Mouse (Mus musculus): Measurements from ENCODE around the gene Bpnt1. TPM values are rescaled to one million over a fixed set of nuclear protein-coding genes. Genes with fewer than 3 reads are reported as not detected.

Gene Bpnt1
- polyA plus RNA-seq, 1 experiment = 9.7 TPM

DNA sequence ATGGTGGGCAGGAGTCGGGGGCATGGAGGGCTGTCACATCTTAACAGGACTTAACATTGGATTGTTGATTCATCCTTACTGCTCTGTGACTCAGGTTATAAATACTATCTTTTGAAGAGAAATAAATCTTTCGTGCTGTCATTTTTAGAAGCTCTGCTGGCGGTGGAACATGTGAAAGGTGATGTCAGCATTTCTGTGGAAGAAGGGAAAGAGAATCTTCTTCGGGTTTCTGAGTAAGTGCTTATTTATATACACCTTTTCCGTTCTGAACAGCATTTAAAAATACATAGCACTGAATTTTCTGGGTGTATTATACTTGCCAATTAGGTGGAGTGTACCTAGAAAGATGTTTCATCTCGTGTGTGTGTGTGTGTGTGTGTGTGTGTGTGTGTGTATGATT is 35.4 kb downstream of the Bpnt1 start:
- H3K4me1 ChIP-seq = peaks cover 32% of the 10 kb centered on the region
- no peaks in the 10 kb centered on the region for H3K27me3 ChIP-seq (replicated peaks)
- H3K9me3 ChIP-seq = no peaks in the 10 kb centered on the region
- peaks cover 41% of the 10 kb centered on the region for H3K36me3 ChIP-seq (replicated peaks; ENCODE audit: low read length)
- H3K4me3 ChIP-seq (replicated peaks) = no peak overlapping the region
- no peak for TF ChIP-seq FLI1 (IDR thresholded peaks at IDR 0.05; ENCODE audit: low read length)
- no peak for TF ChIP-seq GATA1 (IDR thresholded peaks at IDR 0.05; ENCODE audit: borderline replicate concordance, low read length)

DNA sequence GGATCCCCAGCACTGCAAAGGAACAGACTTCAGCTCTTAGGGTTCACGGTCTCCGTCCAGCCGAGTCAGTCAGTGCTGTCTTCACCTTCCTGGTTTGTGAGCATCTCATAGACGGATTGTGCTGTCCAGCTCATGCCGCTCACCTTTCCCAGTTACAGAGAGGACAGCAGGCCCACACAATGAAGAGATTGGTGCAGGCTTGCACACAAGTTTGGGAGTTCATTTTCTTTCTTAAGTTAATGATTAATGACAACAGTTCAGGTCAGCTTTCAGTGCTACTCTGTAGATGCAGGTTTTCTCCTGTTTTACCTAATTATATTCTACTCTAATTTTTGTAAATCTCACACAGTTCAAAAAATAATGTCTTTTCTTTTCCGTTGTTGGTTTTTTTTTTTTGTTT is 38.0 kb downstream of the Bpnt1 start:
- Histone ChIP-seq H3K36me3 (replicated peaks; ENCODE audit: low read length) (peaks cover 67% of the 10 kb centered on the region), H3K4me1 (peaks cover 24% of the 10 kb centered on the region), H3K27me3 (replicated peaks) (no peaks in the 10 kb centered on the region), H3K9me3 (no peaks in the 10 kb centered on the region), H3K4me3 (replicated peaks) (no peak overlapping the region)
- no peak for TF ChIP-seq GATA1 (IDR thresholded peaks at IDR 0.05; ENCODE audit: borderline replicate concordance, low read length)
- TF ChIP-seq FLI1 (IDR thresholded peaks at IDR 0.05; ENCODE audit: low read length) = no peak

DNA sequence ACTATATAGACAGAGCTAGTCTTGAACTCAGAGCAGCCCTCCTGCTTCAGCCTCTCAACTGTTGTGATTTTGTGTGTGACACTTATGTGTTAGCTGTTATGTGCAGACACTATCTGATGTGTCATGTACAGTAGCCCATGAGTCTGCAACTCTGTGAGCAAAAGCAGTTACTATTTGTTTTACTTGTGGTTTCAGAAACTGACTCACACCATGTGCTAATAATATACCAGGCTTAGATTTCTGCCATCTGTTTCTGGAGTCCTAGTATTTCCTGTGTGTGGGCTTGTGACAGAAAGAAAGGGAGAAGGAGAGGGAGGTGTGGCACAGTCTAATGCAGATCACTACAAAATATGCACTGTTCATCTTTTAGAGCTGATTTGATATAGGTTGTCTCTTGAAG is 44.4 kb downstream of the Bpnt1 start:
- H3K4me3 ChIP-seq (replicated peaks) = no peak overlapping the region
- H3K9me3 ChIP-seq = no peaks in the 10 kb centered on the region
- TF ChIP-seq FLI1 (IDR thresholded peaks at IDR 0.05; ENCODE audit: low read length) (no peak), GATA1 (IDR thresholded peaks at IDR 0.05; ENCODE audit: borderline replicate concordance, low read length) (no peak)
- peaks cover 100% of the 10 kb centered on the region for H3K36me3 ChIP-seq (replicated peaks; ENCODE audit: low read length)
- peaks cover 14% of the 10 kb centered on the region for H3K4me1 ChIP-seq
- no peaks in the 10 kb centered on the region for H3K27me3 ChIP-seq (replicated peaks)

DNA sequence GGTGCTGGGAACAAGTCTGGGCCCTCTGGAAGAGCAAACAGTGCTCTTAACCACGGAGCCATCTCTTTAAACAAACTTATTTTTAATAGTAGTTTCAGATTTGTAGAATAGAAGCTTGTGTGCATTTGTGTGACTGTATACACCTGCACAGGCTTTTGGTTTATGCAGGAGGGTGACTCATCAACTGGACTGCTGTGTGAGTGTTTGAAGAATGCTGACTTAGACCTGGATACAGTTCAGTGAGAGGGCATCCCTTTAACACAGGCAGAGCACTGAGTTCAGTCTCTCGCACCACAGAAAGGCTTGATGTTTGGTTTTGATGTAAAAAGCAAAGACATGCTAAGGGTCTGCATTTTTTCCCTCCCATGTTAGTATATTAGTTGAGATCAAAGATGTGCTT is 45.5 kb downstream of the Bpnt1 start:
- no peak for TF ChIP-seq FLI1 (IDR thresholded peaks at IDR 0.05; ENCODE audit: low read length)
- no peak for TF ChIP-seq GATA1 (IDR thresholded peaks at IDR 0.05; ENCODE audit: borderline replicate concordance, low read length)

DNA sequence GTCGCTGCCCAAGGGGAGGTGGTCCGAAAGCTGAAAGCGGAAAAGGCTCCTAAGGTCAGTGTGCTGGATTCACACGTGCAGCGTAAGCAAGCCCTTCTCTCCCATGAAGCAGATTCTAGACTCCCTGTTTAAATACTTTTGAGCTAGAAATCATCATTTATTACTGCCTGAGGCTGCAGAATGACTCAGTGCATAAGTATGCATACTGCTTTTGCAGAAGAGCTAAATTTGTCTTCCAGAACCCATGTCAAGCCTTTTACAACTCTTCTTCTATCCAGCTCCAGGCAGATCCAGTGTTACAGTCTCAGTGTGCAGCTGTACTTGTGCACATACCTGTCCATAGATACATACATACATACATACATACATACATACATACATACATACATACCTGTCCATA is 69.7 kb downstream of the Bpnt1 start:
- no peak for TF ChIP-seq GATA1 (IDR thresholded peaks at IDR 0.05; ENCODE audit: borderline replicate concordance, low read length)
- no peak for TF ChIP-seq FLI1 (IDR thresholded peaks at IDR 0.05; ENCODE audit: low read length)
- H3K9me3 ChIP-seq = no peaks in the 10 kb centered on the region
- no peak overlapping the region for H3K4me3 ChIP-seq (replicated peaks)
- H3K27me3 ChIP-seq (replicated peaks) = no peaks in the 10 kb centered on the region
- H3K4me1 ChIP-seq = no peaks in the 10 kb centered on the region; the same call in 1 of the 2 replicates
- peaks cover 87% of the 10 kb centered on the region for H3K36me3 ChIP-seq (replicated peaks; ENCODE audit: low read length)

More for the DNA sequence above, 45.5 kb downstream of the Bpnt1 start:
- H3K4me1 ChIP-seq = peaks cover 14% of the 10 kb centered on the region
- no peaks in the 10 kb centered on the region for H3K27me3 ChIP-seq (replicated peaks)
- H3K36me3 ChIP-seq (replicated peaks; ENCODE audit: low read length) = peaks cover 100% of the 10 kb centered on the region
- H3K9me3 ChIP-seq = no peaks in the 10 kb centered on the region
- no peak overlapping the region for H3K4me3 ChIP-seq (replicated peaks)

DNA sequence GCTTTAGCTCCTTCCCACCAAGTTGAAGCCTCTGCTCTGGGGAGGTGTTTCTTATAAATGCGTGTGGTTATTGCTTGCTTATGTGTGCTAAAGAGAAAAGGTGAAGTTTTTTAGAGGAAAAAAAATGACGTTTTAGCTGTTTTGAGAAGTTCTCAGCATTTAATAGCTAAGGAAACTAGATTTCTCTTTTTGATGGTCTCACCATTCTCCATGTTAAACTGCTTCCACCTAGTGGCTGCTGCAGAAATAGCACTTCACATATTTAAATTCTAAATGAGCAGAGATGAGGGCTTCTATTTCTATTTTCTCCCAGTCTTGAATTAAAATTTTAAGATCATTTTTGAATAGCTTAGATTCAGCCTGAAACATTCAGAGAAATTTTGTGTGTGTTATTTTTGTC is 72.1 kb downstream of the Bpnt1 start:
- TF ChIP-seq FLI1 (IDR thresholded peaks at IDR 0.05; ENCODE audit: low read length) (no peak), GATA1 (IDR thresholded peaks at IDR 0.05; ENCODE audit: borderline replicate concordance, low read length) (no peak)
- H3K9me3 ChIP-seq = no peaks in the 10 kb centered on the region
- no peak overlapping the region for H3K4me3 ChIP-seq (replicated peaks)
- peaks cover 87% of the 10 kb centered on the region for H3K36me3 ChIP-seq (replicated peaks; ENCODE audit: low read length)
- no peaks in the 10 kb centered on the region; the same call in 1 of the 2 replicates for H3K4me1 ChIP-seq
- H3K27me3 ChIP-seq (replicated peaks) = no peaks in the 10 kb centered on the region

DNA sequence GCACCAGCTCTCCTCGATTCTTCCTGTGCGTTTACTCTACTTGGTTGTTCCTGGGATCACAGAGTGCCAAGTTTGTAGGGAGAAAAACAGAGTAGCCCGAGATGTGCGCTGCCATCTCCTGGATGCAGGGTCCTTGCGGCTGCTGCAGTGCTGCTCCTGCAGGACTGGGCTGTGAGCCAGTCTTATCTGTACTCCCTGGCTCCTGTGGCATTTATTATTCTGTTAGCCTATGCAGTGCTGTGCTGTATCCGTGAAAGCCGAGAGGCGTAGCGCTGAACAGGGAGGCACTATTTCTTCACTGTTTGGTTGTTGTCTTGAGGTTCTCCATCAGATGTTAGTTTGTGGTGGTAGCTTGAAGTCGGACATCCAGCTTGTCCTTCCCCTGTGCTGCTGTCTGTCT is 74.0 kb downstream of the Bpnt1 start:
- H3K36me3 ChIP-seq (replicated peaks; ENCODE audit: low read length) = peaks cover 91% of the 10 kb centered on the region

More for the DNA sequence above, 74.0 kb downstream of the Bpnt1 start:
- Histone ChIP-seq H3K4me1 (no peaks in the 10 kb centered on the region; the same call in 1 of the 2 replicates), H3K27me3 (replicated peaks) (no peaks in the 10 kb centered on the region), H3K9me3 (no peaks in the 10 kb centered on the region), H3K4me3 (replicated peaks) (no peak overlapping the region)
- TF ChIP-seq FLI1 (IDR thresholded peaks at IDR 0.05; ENCODE audit: low read length) (no peak), GATA1 (IDR thresholded peaks at IDR 0.05; ENCODE audit: borderline replicate concordance, low read length) (no peak)

Other genes starting within 250 kb of the Bpnt1 start
- 11.3 and 15.4 TPM in 2 replicates for gene Rab3gap2, start 128.0 kb upstream of the Bpnt1 start, polyA plus RNA-seq (2012; ENCODE audit: insufficient read depth, low replicate concordance)
- gene Iars2, start 2.8 kb upstream of the Bpnt1 start, polyA plus RNA-seq (2012; ENCODE audit: insufficient read depth, low replicate concordance) = 0.68 and 1.9 TPM in 2 replicates
- 0.44 and 5.8 TPM in 2 replicates for gene Eprs, start 30.9 kb downstream of the Bpnt1 start, polyA plus RNA-seq (2012; ENCODE audit: insufficient read depth, low replicate concordance)
- not detected in 2 replicates for gene Slc30a10, start 122.7 kb downstream of the Bpnt1 start, polyA plus RNA-seq (2012; ENCODE audit: insufficient read depth, low replicate concordance)